Mouse (Mus musculus) left cerebral cortex, postnatal 36 days (tissue): ENCODE results near the gene Il25. TPM values are rescaled to one million over a fixed set of nuclear protein-coding genes. Genes with fewer than 3 reads are reported as not detected.
A peak's percentile ranks its signal among the peaks of the same experiment; 100 is the strongest.
"Not testable (repeated sequence)": the region's sequence is repeated elsewhere in the genome, so short reads cannot be mapped to it uniquely, and the experiment has no call there.

ENCODE experiments used
- DNase-seq, 2 experiments: peaks; one replicate each; pipeline ENCODE4 v3.0.0; 2021 to 2022; ENCODE audit warnings: low spot score in 2 of 2, mixed read lengths in 1 of 2
- intact Hi-C: fragments of 180-260 bp; cut with DNase I; formaldehyde crosslinking; loops from one replicate; pipeline ENCODE4 v1.15.1; 2025
- microRNA-seq: library from miRNA; unstranded; fragments of <30 nt; microRNA quantifications from one replicate; pipeline ENCODE4 v1.2.0, GENCODE M21; 2022
- total RNA-seq, 2 experiments: library from RNA; stranded (reverse); gene quantifications; 2 replicates each; pipeline ENCODE4 v1.2.3; 2021

Il25 gene
- total RNA-seq, 2 experiments from 2014 or later = not detected

GRCm38 (mm10) chr14:54968344-54968743 lies 35.8 kb downstream of the Il25 start:
- intact Hi-C loops = no loop called here
- DNase-seq = no peak

- DNase-seq, intact Hi-C loops: not testable (repeated sequence)
Observed at GRCm38 (mm10) chr14:54972786-54973185, 40.3 kb downstream of the Il25 start.

GRCm38 (mm10) chr14:54974068-54974791 lies 41.7 kb downstream of the Il25 start:
- DNase-seq = peak in 1 of 2 experiments; percentile 13
- intact Hi-C loops = loop anchor here (1.0 kb wide), 1 partner anchor 26 kb away; no protein-coding TSS in a partner anchor

- no peak for DNase-seq
- intact Hi-C loops = no loop called here
Observed at GRCm38 (mm10) chr14:54976633-54977032, 44.1 kb downstream of the Il25 start, which contains the start of gene Gm17428. Gene Gm17428 (plus strand): TSS chr14:54976933.

- no peak for DNase-seq
- intact Hi-C loops = no loop called here
Observed at GRCm38 (mm10) chr14:54978664-54979063, 46.2 kb downstream of the Il25 start.

GRCm38 (mm10) chr14:54981934-54982333 lies 49.4 kb downstream of the Il25 start:
- intact Hi-C loops = no loop called here

More at GRCm38 (mm10) chr14:54981934-54982333, 49.4 kb downstream of the Il25 start:
- DNase-seq = no peak

Small RNAs within 50 kb of the gene (microRNA-seq; reads per million reads assigned to microRNA genes)
- gene Mir208a (8.6 reads per million, percentile 27 among the genes with 10 or more reads in this experiment), gene Mir208b (16.0 reads per million, percentile 36 among the genes with 10 or more reads in this experiment)

Other genes with a start within 250 kb of the Il25 start
- gene 1700123O20Rik, start 246.5 kb upstream of the Il25 start, total RNA-seq = 10 to 100 TPM; 22.6 to 23.1 TPM
- gene Acin1, start 245.8 kb upstream of the Il25 start, total RNA-seq = 100 to 1,000 TPM; 126 to 237 TPM
- gene Gm29776, start 233.9 kb upstream of the Il25 start, total RNA-seq = not detected
- gene Cebpe, start 220.5 kb upstream of the Il25 start, total RNA-seq = not detected
- 10 to 100 TPM; 54.7 to 64.8 TPM for gene Slc7a8, start 150.7 kb upstream of the Il25 start, total RNA-seq
- not detected for gene Rnf212b, start 118.6 kb upstream of the Il25 start, total RNA-seq
- gene Homez, start 61.7 kb upstream of the Il25 start, total RNA-seq = 10 to 100 TPM; 15.9 to 22.1 TPM
- 10 to 100 TPM; 15.2 to 17.2 TPM for gene Ppp1r3e, start 55.1 kb upstream of the Il25 start, total RNA-seq
- gene Bcl2l2, start 49.3 kb upstream of the Il25 start, total RNA-seq = 100 to 1,000 TPM; 131 to 145 TPM
- not detected for gene Gm20521, start 49.3 kb upstream of the Il25 start, total RNA-seq
- gene Pabpn1, start 40.2 kb upstream of the Il25 start, total RNA-seq = 100 to 1,000 TPM; 194 to 280 TPM
- gene Slc22a17, start 19.6 kb upstream of the Il25 start, total RNA-seq = 100 to 1,000 TPM; 618 to 651 TPM
- gene Efs, start 6.6 kb upstream of the Il25 start, total RNA-seq = 1 to 10 TPM; 7.1 to 7.3 TPM
- gene Cmtm5, start 3.6 kb downstream of the Il25 start, total RNA-seq = 10 to 100 TPM; 56.6 to 59.4 TPM
- 1 to 10 TPM; 4.2 to 5.2 TPM for gene Myh6, start 34.2 kb downstream of the Il25 start, total RNA-seq
- not detected for gene Gm17428, start 44.2 kb downstream of the Il25 start, total RNA-seq
- 10 to 100 TPM; 20.1 to 22.2 TPM for gene Myh7, start 61.9 kb downstream of the Il25 start, total RNA-seq
- 10 to 100 TPM; 23.5 to 30.8 TPM for gene Ngdn, start 82.8 kb downstream of the Il25 start, total RNA-seq
- 10 to 100 TPM; 31.0 to 52.3 TPM for gene Zfhx2, start 159.6 kb downstream of the Il25 start, total RNA-seq
- 10 to 100 TPM; 24.3 to 29.5 TPM for gene Thtpa, start 162.1 kb downstream of the Il25 start, total RNA-seq
- gene Ap1g2, start 173.9 kb downstream of the Il25 start, total RNA-seq = 10 to 100 TPM in 1 of 2 experiments, 1 to 10 TPM in 1; 6.3 to 20.1 TPM
- 100 to 1,000 TPM; 312 to 354 TPM for gene Jph4, start 184.2 kb downstream of the Il25 start, total RNA-seq